Mouse (Mus musculus): ENCODE measurements around the gene Pola2.

- TF ChIP-seq POLR2A (IDR thresholded peaks at IDR 0.05; ENCODE audit: borderline replicate concordance, insufficient read depth, low read length) (no peak), CTCF (IDR thresholded peaks at IDR 0.05; ENCODE audit: borderline replicate concordance, insufficient read depth, low read depth, low read length) (no peak)
These were observed 18.1 kb downstream of the Pola2 start for GRCm38 (mm10) chr19:5945891-5946290.
